Mouse (Mus musculus) T-helper 1 cell (primary cell): ENCODE data around the gene Sept7.

Source experiments
- in situ Hi-C: fragments of 300-600 bp; cut with MboI, MseI; formaldehyde crosslinking; loops from one replicate; pipeline ENCODE4 v1.15.1; 2025; ENCODE audit warnings: high pct_unique_total_duplicates

Gene Sept7

DNA sequence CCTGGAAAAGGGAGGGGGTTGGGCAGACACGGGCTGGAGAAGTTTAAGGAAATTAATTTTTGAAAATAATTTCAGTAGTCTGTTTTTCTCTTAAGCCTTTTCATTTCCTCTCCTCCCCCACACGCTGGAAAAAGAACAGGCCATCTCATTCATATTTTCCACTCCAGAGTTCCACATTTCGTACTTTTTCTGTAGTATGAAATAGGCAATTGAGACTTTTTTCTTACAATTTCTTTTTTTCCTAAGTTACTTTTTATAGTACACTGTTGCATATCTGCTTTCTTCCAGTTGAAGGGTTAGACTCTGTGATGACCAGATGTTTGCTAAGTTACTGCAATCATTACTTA is 1.2 kb downstream of the Sept7 start:
- in situ Hi-C loops, result no loop called here

DNA sequence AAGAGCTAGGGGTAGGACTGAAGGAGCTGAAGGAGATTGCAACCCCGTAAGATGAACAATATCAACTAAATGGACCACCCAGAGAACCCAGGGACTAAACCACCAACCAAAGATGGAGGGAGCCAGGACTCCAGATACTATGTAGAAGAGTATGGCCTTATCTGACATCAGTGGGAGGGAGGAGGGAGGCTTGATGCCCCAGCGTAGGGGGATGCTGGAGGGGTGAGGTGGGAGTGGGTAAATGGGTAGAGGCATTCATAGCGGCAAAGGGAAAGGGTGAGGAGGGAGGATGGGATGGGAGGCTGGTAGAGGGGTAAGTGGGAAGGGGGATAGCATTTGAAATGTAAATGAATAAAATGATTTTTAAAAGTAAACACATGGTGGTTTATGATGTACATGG is 8.2 kb downstream of the Sept7 start:
- in situ Hi-C loops, result no loop called here

DNA sequence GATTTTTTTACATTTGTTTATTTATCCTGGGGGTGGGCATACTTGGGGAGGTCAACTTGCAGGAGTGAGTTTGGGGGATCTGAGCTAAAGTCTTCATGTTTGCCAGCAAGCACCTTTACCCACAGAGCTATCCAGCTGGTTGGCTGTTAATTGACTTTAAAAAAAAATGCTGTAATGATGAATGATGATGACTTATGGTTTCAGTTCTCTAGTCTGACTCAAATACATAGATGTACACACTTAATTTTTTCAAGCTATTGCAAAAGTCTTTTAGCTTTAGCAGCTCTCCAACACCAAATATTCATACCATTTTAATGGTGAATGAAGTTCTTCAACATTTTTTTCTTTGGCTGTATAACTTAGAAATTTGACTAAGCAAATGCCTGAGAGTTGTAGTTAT is 8.7 kb downstream of the Sept7 start:
- in situ Hi-C loops, result no loop called here

DNA sequence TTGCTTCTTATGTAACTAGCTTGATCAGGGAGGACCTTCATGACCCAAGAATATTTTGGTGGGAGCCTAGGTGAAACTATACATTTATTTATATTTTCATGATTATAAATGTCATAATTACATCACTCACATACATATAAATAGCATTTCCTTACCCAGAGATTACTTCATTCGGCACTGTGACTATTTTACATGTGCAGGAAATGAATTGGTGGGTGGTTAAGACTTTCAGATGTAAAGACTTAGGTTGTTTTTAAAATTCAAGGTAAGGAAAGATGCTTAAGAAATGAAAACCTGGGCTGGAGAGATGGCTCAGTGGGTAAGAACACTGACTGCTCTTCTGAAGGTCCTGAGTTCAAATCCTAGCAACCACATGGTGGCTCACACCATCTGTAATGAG is 9.8 kb downstream of the Sept7 start:
- in situ Hi-C loops, result no loop called here

DNA sequence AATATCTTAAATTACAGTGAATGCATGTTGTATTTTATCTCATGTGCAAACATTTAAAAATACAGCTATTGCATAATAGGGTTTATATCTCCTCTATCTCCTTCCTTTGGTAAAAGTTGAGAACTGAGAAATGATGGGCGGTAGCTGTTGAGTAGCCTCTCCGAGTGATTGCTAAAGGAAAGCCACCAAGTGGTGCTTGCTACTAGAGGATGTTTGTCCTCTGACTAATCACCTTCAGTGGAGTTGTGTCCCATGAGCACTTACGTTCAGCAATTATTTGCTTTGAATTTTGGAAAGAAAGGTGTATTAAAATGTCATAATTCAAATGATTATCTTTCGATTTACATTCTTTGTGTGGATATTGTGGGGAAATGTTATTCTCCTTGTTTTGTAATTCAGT is 13.6 kb downstream of the Sept7 start:
- in situ Hi-C loops, result loop anchor here (5.0 kb wide), 1 partner anchor 108 kb away; no protein-coding TSS in a partner anchor

DNA sequence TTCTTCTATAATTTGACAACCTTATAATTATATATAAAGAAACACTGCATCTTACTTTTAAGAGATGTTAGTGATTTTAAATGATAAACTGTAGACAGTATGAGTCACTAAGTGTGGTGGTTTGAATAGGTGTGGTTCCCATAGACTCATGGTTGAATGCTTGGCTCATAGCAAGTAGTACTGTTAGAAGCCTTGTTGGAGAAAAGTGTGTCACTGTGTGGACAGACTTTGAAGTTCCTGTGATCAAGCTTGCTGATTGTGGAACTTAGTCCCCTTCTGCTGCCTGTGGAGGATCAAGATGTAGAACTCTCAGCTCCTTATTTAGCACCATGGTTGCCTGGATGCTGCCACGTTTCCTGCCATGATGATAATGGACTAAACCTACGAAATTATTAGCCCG is 14.9 kb downstream of the Sept7 start:
- in situ Hi-C loops, result loop anchor here (5.0 kb wide), 1 partner anchor 110 kb away; no protein-coding TSS in a partner anchor

DNA sequence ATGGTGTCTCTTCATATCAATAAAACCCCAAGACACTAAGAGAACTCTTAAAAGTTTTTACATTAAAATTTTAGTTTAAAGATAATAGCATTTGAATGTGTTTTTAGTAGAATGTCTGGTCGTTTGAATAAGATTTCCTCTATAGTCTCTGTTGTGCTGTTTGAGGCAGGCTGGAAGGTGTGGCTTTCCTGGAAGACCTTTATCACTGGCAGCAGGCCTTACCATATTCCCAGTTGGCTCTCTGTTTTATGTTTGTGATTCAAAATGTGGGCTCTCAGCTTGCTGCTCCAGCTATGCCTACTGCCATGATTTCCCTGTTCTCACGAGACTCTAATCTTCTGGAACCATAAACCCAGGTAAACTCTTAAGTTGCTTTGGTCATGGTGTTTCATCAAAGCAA is 15.3 kb downstream of the Sept7 start:
- in situ Hi-C loops, result loop anchor here (5.0 kb wide), 1 partner anchor 110 kb away; no protein-coding TSS in a partner anchor

DNA sequence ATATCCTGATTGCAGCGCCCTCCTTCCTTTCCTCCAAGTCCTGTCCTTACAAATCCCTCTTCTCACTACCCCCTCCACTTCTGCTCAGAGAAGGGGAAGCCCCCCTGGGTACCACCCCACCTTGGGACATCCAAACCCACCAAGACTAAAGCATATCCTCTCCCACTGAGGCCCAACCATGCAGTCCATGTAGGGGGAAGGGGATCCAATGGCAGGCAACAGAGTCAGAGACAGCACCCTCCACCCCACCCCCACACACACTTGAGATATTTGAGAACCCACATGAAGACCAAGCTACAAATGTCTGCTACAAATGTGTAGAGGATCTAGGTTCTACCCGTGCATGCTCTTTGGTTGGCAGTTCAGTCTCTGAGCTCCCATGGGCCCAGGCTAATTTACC is 19.7 kb downstream of the Sept7 start:
- in situ Hi-C loops, result loop anchor here (5.0 kb wide), 1 partner anchor 35 kb away; no protein-coding TSS in a partner anchor

DNA sequence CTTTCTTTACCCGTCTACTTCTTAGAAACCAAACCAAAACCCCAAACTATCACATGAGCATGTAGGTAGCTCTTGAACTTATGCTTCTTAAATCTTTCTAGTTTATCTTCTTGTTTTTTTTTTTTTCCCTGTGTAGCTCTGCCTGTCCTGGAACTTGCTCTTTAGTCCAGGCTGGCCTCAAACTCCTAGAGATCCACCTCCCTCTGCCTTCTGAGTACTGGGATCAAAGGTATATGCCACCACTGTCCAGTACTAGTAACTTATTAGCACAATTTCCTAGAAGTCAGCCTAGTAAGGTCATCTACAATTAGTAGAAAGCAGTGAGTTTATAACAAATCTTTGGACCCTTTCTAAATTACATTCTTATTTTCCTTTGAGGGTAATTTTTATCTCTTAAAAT is 37.6 kb downstream of the Sept7 start:
- in situ Hi-C loops, result no loop called here

DNA sequence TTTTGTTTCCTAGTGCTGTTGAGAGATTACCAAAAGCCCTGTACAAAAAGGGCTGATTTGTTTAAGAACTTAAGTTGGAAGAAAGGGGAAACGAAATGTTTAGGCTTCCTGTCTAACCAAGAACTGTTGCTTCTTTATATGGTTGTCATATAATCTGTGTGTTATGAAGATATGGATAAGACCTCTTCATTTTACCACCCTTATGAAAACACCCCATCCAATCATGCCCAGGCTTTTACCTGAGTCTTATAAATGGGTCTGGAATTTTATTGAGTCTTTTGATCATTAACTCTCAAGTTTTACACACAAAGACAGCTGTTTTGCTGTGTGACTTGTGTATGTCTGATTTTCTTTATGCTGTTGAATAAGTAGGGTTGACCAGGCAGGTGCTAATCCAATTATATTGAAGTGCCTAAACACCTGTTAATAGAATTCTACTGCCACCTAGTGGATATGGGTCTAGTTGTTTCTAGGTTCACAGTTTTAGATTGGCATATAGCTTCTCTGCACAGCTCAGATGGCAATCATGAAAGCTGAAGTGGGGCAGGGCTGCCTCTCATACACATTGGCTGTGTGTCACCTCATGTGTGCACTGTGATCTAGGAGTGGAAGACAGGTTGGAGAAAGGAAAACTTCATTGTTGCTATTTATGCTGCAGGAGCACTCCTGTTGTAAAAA is 57.4 kb downstream of the Sept7 start:
- in situ Hi-C loops, result loop anchor here (5.0 kb wide), 1 partner anchor 37 kb away; no protein-coding TSS in a partner anchor

DNA sequence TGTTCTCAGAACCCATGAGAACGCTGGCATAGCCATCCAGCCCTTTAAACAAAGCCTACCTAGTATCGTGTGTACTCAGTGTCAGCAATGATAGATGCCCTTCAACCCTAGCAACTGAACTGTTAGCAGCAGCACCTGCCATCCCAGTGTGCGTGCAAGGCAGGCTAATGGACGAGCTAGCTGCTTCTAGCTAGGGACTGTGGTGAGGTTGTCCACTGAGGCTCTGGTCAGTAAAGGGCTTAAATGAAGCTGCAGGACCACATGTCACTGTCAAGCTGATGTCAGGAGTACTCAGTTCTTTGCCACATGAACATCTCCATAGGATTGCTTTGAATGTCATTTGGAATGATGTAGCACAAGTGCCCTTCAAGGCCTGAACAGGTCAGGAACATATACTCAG is 62.1 kb downstream of the Sept7 start:
- in situ Hi-C loops, result no loop called here

DNA sequence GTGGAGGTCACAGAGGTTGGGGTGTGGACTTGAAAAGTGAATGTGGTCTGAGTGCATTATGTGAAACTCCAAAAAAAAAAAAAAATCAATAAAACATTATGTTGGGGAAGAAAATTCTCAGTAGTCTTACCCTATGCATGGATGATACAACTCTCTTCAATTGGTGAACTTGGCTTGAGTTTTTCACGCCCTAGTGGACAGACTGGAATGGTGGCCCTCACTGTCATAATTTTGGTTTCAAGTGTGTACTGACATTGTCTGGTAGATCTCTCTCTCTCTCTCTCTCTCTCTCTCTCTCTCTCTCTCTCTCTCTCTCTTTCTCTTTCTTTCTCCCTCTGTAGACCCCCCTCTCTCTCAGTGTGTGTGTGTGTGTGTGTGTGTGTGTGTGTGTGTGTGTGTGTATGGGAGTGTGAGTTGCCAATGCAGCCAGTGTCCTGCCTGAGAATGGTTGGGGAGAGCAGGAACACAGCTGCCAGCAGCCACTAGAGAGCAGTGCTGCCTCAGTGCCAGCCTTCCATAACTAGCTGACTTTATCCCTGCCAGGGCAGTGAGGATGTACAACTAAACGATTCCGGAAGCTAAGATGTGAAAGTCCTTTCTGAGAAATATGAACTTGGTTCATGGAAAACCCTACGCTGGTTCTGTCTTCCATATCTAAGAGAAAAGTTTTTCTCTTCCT is 65.7 kb downstream of the Sept7 start:
- in situ Hi-C loops, result no loop called here

DNA sequence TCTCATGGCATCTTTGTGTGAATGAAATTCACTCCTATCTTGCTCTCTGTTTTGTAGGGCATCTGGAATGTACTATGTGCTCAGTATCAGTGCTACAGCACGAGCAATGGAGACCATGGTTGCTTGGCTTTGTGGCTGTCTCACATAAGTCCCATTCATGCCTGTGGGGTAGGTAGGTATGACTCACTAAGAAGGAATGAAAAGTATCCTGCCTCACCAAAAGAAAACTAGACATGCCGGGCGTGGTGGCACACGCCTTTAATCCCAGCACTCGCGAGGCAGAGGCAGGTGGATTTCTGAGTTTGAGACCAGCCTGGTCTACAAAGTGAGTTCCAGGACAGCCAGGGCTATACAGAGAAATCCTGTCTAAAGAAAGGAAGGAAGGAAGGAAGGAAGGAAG is 67.4 kb downstream of the Sept7 start:
- in situ Hi-C loops, result loop anchor here (5.0 to 10.0 kb wide), 3 partner anchors 137 to 605 kb away; no protein-coding TSS in a partner anchor

DNA sequence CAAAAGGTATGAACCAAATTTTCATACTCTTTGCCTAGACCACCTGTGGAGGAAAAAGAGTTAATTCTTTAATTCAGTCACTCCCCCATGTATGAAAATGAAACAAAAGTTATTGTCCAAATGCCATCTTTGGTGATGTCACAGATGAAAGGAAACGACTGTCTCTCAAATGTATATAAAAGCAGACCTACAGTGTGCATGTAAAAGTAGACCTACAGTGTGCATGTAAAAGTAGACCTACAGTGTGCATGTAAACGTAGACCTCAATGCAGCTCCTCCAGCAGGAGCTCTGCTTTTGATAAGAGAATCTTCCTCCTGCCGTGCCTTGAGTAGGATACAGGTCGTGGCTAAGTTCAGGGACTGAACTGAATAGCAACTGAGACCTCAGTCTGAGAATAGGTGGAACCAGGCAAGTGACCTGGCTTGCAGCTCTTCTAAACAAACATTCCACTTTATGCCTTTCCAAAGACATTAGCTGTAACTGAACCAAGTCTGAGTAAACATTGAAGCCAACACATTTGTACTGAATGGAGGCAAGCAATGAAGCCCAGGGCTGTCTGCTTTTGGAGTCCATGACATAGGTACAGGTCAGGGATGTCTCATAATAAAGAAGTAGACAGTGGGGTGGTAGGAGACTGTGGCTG is 75.6 kb downstream of the Sept7 start:
- in situ Hi-C loops, result loop anchor here (10.0 kb wide), 1 partner anchor 613 kb away; no protein-coding TSS in a partner anchor

DNA sequence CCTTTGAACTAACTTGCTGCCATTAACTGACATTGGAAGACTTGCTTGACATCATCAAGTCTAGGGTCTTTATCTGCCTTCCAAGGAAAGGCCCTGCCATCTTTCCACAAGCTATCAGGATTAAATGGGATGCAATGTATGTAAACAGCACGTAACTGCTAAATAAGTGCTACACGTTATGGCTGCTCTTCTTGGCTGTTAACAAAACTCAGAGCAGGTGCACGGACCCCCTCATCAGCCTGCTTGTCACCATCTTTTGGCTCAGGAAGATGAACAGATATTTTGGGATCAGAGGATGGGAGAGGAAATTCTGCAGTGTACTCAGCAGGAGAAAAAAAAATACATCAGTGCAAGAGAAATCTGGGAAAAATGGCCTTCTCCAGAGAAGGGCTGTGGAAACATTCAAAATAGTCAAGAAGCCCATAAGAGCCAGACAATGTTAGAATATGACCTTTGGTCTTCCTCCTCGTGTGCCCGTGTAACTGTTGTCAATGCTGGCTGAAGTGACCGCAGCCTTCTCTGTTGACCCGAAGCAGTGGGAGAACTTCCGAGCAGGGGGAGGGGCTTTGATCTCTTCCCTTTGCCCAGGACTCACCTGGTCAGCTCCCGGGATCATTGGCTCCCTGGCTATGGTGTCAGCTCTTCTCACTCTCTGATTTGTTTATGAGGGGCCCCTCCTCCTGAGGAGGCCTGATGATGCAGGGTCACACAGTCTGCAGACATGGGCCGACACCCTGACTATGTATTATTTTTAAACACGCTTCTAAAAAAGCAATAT is 76.9 kb downstream of the Sept7 start:
- in situ Hi-C loops, result loop anchor here (10.0 kb wide), 1 partner anchor 614 kb away; no protein-coding TSS in a partner anchor

DNA sequence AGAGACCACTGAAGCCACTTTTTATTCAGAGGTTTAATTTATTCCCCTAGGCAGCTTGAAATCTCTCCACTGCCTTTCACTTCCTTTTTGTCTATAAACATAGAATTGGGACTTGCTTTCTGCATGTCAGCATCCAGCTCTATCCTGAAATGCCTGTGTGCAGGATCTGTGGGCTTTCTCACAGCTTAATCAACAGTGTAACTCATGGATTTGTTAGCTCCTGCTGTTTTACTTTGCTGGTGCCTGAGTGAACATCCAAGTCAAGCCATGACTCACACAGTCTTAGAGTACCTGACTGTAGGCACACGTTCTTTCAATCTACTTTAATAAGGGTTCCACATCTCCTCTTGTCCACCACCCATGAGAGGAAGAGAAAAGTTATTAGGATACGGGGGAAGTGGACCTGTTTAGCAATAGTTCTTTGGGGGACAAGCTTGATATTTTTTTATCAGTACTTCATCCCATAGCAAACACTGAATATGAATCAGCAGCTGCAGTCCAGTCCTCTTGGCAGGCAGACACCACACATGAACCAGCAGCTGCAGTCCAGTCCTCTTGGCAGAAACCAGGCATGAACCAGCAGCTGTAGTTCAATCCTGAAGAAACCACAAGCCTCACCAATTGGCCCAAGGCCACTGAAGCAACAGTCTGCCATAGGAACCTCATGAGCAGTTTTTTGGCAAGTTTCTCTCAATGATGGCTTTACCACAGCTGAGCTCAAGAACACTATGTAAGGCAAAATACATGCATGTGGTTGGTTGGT is 85.4 kb downstream of the Sept7 start:
- in situ Hi-C loops, result loop anchor here (10.0 kb wide), 1 partner anchor 227 kb away; no protein-coding TSS in a partner anchor

DNA sequence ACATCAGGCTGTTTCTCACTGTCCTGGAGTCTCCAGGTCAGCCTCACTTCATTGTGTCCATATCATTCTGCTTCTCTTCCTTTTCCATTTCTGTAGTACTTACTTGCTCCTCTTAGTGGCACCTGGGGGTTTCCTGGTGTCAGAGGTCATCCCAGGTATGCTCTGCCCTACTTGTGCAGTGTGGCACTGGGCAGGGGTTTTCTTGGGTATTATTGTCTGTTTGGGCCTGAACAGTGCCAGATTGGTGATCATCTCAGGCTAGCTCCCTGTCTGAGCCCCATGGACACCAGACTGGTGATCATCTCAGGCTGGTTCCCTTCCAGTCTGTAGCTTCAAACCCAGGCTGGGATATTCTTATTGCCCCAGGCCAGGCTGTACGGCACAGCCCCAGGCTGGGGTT is 88.2 kb downstream of the Sept7 start:
- in situ Hi-C loops, result no loop called here

DNA sequence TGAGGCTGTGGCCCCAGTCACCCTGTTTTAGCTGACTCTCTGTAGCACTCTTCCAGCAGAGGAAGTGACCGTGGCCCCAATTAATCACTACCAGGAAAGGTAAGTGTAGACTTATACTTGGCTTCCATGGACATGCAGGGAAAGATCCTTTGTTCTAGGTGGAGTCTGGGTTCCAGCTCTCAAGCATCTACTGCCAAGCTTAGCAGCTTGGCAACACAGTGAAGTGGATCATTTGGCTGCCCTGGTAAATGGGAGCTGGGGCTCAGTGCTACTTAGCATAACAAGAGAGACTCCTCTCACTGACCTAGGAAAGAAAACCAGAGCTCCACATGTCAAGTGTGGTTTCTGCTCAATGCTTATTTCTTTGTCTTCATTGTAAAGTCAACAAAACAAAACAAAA is 101.5 kb downstream of the Sept7 start:
- in situ Hi-C loops, result no loop called here

DNA sequence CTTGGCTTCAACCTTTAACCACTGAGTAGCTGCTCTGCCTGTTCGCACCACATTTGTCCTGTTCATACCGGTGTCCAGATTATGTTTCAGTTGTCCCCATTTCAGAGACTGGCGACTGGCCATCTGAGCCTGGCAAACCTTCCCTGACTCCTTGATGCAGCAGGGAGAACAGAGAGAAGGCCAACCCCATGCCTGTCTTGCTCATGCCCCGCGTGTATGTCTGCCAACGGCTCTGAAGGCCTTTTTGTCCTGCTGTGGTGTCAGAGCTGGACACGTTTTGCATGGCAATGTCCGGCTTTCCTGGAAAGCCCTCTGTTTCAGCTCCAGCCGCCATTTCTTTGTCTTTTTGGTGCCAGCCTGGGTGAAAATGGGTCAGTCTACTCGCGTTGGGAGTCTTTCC is 103.6 kb downstream of the Sept7 start:
- in situ Hi-C loops, result no loop called here

DNA sequence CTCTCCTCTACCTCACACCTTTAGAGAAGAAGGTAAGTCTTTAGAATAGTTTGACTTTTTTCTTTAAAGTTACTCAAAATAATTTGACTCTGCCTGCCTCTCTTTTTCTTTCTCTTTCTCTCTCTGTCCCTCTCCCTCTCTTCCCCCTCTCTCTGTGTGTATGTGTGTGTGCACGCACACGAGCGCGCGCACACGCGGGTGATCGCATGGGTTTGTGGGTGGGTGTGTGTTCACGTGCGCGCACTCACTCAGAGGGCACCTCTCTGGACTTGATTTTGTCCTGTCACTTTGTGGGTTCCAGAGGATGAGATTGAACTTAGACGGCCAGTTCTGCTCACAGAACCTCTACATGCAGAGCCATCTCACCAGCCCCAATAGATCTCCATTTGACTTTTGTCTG is 105.3 kb downstream of the Sept7 start:
- in situ Hi-C loops, result no loop called here

DNA sequence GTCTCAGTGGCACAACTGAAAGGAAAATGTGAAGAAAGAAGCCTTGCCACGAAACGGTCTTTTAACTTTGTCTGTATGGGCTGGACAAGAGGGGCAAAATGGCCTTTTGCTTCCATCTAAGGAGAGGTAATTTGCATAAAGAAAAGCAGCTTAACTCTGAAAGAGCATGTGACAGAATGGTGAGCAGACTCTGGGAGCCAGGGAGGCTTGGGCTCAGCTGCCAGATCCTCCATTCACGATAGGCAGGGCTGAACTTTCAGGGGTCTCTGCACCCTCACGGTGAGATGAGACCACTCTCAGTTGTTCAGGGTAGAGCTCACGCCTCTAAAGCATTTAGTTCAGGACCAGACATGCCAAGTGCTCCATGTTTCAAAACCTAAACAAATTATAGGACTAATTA is 105.8 kb downstream of the Sept7 start:
- in situ Hi-C loops, result no loop called here
